Mouse (Mus musculus): ENCODE measurements around the gene Gm10762. TPM values are rescaled to one million over a fixed set of nuclear protein-coding genes. Genes with fewer than 3 reads are reported as not detected.

The Gm10762 gene
- polyA plus RNA-seq, 1 experiment from 2014 or later, result 15.2 TPM

DNA sequence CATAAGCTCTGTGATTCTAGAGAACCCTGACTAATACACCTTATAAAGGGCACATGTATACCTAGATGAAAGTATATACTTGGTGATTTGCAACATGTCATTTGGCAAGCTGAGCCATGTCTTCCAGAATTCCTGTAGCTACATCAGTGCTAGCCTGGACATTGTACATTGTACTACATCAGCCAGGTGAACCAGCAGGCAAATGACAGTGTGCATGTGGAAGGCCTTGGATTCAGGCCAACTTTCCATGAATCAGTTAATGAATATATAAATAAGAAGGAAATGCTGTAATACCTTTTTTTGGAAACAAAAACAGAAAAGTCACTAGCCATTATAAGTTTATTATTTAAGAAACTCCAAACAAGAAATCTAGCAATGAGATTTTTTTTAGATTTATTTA is 13.3 kb downstream of the Gm10762 start:
- Histone ChIP-seq H3K27ac (no peak overlapping the region), H3K4me3 (replicated peaks) (no peak overlapping the region), H3K4me2 (no peak overlapping the region), H3K9me3 (no peaks in the 10 kb centered on the region), H3K36me3 (no peaks in the 10 kb centered on the region), H3K4me1 (no peaks in the 10 kb centered on the region), H3K9ac (no peak overlapping the region), H3K27me3 (replicated peaks) (no peaks in the 10 kb centered on the region)
- no peak for ATAC-seq (ENCODE audit: insufficient read depth, low FRiP score, low read depth)

DNA sequence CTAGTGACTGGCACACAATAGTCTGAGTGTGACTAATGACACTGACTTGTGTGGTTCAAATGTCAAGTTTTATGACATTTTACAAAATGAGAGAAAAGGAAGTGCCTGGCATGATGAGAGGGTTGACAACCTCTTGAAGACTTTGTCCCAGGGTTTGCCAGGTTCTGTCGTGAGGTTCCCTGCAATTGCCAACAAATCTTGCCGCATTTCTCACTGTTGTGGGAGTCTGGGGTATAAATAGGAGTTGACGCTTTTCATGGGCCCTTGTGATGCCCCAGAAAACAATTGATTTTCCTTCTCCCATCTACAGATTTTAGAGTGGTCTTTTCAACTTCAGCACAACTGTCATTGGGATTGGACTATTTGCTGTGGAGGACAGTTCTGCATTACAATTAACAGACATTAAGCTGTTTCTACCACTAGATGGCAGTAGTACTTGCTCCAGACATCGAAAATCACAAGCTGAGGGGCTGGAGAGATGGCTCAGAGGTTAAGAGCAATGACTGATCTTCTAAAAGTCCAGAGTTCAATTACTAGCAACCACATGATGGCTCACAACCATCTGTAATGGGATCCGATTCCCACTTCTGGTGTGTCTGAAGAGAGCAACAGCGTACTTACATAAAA is 19.4 kb downstream of the Gm10762 start:
- Histone ChIP-seq H3K27me3 (replicated peaks) (no peaks in the 10 kb centered on the region), H3K4me3 (replicated peaks) (no peak overlapping the region), H3K9ac (no peak overlapping the region), H3K36me3 (no peaks in the 10 kb centered on the region), H3K9me3 (no peaks in the 10 kb centered on the region), H3K4me1 (no peaks in the 10 kb centered on the region), H3K27ac (no peak overlapping the region), H3K4me2 (no peak overlapping the region)
- WGBS, result 35% methylated on average over 6 of the region's 6 CpGs
- no peak for ATAC-seq (ENCODE audit: insufficient read depth, low FRiP score, low read depth)

DNA sequence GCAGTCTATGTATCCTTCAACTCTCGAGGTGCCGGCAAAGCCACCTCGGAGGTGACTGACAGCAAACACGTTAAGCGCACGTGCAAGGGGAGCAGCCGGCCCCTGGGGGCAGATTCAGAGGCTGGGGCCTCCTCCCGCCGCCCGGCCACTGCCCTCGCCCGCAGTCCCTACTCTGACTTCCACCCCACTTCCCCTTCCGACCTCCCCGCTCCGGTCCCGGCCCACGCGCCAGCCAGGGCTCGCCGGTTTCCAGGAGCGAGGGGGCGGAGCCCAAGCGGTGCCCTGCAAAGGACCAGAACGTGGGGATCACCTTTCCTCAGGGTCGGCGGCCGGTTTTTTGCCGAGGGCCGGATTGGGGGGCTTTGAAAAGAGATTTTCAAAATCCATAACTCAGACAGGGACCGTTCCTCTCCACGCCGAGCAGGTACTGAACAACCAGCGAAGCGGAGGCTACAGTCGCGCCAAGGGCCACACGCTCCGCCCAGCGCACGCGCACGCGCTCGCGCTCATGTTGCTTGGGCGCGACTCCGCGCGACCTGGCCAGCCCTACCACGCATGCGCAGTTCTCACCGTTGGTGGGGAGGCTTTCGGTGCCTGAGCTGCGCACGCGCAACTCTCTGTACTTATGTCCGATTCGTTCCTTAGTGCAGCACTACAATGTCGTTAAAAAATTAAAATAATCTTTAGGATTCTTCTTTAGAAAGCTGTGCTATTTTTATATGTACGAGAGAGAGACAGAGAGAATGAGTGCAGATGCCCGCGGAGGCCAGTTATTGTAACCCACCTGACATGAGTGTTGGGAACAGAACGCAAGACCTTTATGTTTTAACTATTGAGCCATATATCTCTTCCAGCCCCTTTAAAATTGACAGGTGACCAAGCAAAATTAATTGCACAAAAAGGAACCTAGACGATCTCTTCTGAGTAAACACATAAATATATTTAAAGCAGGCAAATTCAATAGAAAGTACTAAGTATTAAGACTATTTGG is 23.7 kb downstream of the Gm10762 start, which contains the start of gene Zc3h8:
Gene Zc3h8, minus strand, starts transcription at position 540 of the 991 bp plus-strand sequence.
- WGBS, result 1% methylated on average over 63 of the region's 65 CpGs
- no peaks in the 10 kb centered on the region for H3K27me3 ChIP-seq (replicated peaks)

DNA sequence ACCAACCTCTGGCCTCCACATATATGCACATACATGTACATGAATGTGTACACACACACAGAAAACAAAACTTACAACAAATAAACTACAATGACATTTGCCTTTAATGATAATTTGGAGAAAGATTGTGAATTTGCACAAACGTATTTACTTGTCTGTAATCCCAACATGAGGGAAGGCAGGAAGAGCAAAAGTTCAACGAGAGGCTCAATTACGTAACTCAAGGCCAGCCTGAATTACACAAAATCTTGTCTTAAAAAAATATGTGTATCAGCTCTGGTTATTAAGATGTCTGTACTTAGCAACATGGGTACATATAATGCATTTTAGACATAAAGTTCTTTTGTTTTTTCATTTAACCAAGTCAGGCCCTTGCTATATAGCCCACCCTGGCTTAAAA is 31.3 kb downstream of the Gm10762 start:
- H3K4me1 ChIP-seq, result no peaks in the 10 kb centered on the region
- no peak overlapping the region for H3K9ac ChIP-seq
- H3K4me3 ChIP-seq (replicated peaks), result no peak overlapping the region
- ATAC-seq (ENCODE audit: insufficient read depth, low FRiP score, low read depth), result no peak
- no peaks in the 10 kb centered on the region for H3K27me3 ChIP-seq (replicated peaks)
- H3K9me3 ChIP-seq, result no peaks in the 10 kb centered on the region
- no peaks in the 10 kb centered on the region; the same call in 1 of the 2 replicates for H3K36me3 ChIP-seq
- 73% methylated on average over 3 of the region's 3 CpGs for WGBS
- H3K4me2 ChIP-seq, result no peak overlapping the region
- no peak overlapping the region for H3K27ac ChIP-seq

More for the DNA sequence above, 23.7 kb downstream of the Gm10762 start, which contains the start of gene Zc3h8:
- H3K9ac ChIP-seq, result peak within 1 kb of the TSS; percentile 76; the same call in 1 of the 2 replicates
- no peaks in the 10 kb centered on the region for H3K9me3 ChIP-seq
- H3K4me3 ChIP-seq (replicated peaks), result peak within 1 kb of the TSS; percentile 85
- H3K4me2 ChIP-seq, result peak within 1 kb of the TSS; percentile 93
- ATAC-seq (ENCODE audit: insufficient read depth, low FRiP score, low read depth), result peak; percentile 93
- no peaks in the 10 kb centered on the region for H3K4me1 ChIP-seq
- H3K36me3 ChIP-seq, result no peaks in the 10 kb centered on the region
- H3K27ac ChIP-seq, result peak within 1 kb of the TSS; percentile 84

DNA sequence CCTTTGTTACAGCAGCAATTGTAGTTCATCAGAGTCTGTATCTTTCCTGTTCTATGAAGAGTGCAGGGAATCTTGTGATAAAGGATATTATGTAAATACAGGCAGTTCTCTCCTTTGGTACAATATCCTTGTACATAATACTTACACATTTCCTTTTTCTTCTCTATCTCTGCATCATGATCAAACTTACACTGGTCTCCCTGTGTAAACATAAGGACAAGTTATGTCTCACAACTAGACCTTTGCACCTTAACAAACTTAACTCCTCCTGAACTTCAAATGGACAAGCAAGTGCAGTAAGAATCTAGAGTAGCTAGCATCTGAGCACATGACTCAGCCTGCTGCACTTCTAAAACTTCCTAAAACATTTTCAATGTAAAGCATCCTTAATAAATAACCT is 36.8 kb downstream of the Gm10762 start:
- peak; percentile 47; the same call in 1 of the 2 replicates for ATAC-seq (ENCODE audit: insufficient read depth, low FRiP score, low read depth)
- H3K27me3 ChIP-seq (replicated peaks), result no peaks in the 10 kb centered on the region
- no peaks in the 10 kb centered on the region for H3K9me3 ChIP-seq
- no peak overlapping the region for H3K27ac ChIP-seq
- 0 out of 2 replicates have a peak, but pooled peaks cover 3% of the 10 kb centered on the region for H3K36me3 ChIP-seq
- no peaks in the 10 kb centered on the region for H3K4me1 ChIP-seq
- H3K4me2 ChIP-seq, result no peak overlapping the region
- no peak overlapping the region for H3K4me3 ChIP-seq (replicated peaks)
- H3K9ac ChIP-seq, result no peak overlapping the region

DNA sequence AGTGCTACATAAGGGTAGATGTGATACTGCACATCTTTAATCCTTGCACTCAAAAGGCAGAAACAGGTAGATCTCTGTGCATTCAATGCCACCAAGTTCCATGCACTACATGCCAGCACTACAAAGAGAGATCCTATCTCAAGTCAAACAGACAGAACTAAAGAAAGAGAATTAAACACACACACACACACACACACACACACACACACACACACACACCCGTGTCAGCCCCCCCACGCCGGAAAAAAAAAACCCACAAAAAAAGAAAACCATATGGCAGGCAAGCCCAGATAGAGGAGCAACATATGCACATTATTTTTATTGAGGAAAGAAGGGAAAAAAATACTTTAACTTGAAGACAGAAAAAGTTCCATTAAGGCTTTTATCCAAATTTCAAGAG is 39.1 kb downstream of the Gm10762 start:
- WGBS, result 58% methylated on average over 3 of the region's 3 CpGs
- Histone ChIP-seq H3K36me3 (0 out of 2 replicates have a peak, but pooled peaks cover 3% of the 10 kb centered on the region), H3K4me1 (no peaks in the 10 kb centered on the region), H3K27me3 (replicated peaks) (no peaks in the 10 kb centered on the region), H3K27ac (no peak overlapping the region), H3K4me2 (no peak overlapping the region), H3K9me3 (no peaks in the 10 kb centered on the region), H3K9ac (no peak overlapping the region), H3K4me3 (replicated peaks) (no peak overlapping the region)
- ATAC-seq (ENCODE audit: insufficient read depth, low FRiP score, low read depth), result no peak

DNA sequence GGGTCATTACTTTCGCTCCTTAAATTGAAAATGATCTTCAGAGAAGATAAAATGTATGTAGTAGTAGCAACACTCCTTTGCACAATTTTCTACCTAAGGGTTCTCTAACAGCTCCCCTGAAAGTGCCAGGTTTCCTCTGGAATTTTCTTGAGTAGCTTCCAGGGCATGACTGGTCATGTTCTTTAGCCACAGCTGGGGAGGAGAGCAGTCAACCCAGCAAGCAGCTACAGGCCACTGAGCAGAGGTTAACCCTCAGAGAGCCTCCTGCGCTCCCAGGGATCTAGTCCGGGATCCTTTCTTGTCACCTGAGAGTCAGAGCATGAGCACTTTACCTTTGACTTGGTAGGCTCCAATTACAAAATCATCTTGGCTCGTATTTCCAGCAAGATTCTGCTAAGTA is 42.7 kb downstream of the Gm10762 start:
- Histone ChIP-seq H3K4me2 (no peak overlapping the region), H3K4me1 (no peaks in the 10 kb centered on the region), H3K27ac (no peak overlapping the region), H3K9ac (no peak overlapping the region), H3K36me3 (0 out of 2 replicates have a peak, but pooled peaks cover 3% of the 10 kb centered on the region), H3K4me3 (replicated peaks) (no peak overlapping the region), H3K27me3 (replicated peaks) (no peaks in the 10 kb centered on the region), H3K9me3 (no peaks in the 10 kb centered on the region)
- 87% methylated on average over 4 of the region's 4 CpGs for WGBS
- ATAC-seq (ENCODE audit: insufficient read depth, low FRiP score, low read depth), result no peak

Small RNA genes lying within 50 kb of the gene (microRNA-seq; reads per million reads assigned to microRNA genes)
- not detected for gene Gm22859

Other genes with a start within 250 kb of the Gm10762 start
- 33.9 and 35.5 TPM in 2 replicates for gene Tmem87b, start 149.6 kb downstream of the Gm10762 start, polyA plus RNA-seq (2015; fragmentation: Nextera tagmentation; extraction: Ambion mirVana)
- 4.7 and 4.8 TPM in 2 replicates for gene Fbln7, start 104.7 kb downstream of the Gm10762 start, polyA plus RNA-seq (2015; fragmentation: Nextera tagmentation; extraction: Ambion mirVana)
- 6.1 and 6.6 TPM in 2 replicates for gene Zc3h8, start 23.6 kb downstream of the Gm10762 start, polyA plus RNA-seq (2015; fragmentation: Nextera tagmentation; extraction: Ambion mirVana)
- 1.7 and 2.2 TPM in 2 replicates for gene Zc3h6, start 323 bp downstream of the Gm10762 start, polyA plus RNA-seq (2015; fragmentation: Nextera tagmentation; extraction: Ambion mirVana)
- gene Vinac1, start 80.4 kb upstream of the Gm10762 start, polyA plus RNA-seq (2015; fragmentation: Nextera tagmentation; extraction: Ambion mirVana), result 0.08 and 0.09 TPM in 2 replicates
- 13.4 TPM in 2 replicates for gene Ttl, start 98.2 kb upstream of the Gm10762 start, polyA plus RNA-seq (2015; fragmentation: Nextera tagmentation; extraction: Ambion mirVana)
- gene Polr1b, start 133.3 kb upstream of the Gm10762 start, polyA plus RNA-seq (2015; fragmentation: Nextera tagmentation; extraction: Ambion mirVana), result 26.9 and 29.4 TPM in 2 replicates
- gene Chchd5, start 162.0 kb upstream of the Gm10762 start, polyA plus RNA-seq (2015; fragmentation: Nextera tagmentation; extraction: Ambion mirVana), result 23.1 and 23.2 TPM in 2 replicates
- gene Slc20a1, start 231.0 kb upstream of the Gm10762 start, polyA plus RNA-seq (2015; fragmentation: Nextera tagmentation; extraction: Ambion mirVana), result 26.8 and 29.4 TPM in 2 replicates

Data from stomach, embryonic 15.5 days (tissue).